Mouse (Mus musculus) bone marrow macrophage, adult 2 months (primary cell): ENCODE measurements around the gene Cdh15.

ENCODE experiments used
- CTCF ChIP-seq: IDR thresholded peaks from 2 replicates; pipeline ENCODE4 v1.5.1; 2012; ENCODE audit warnings: low read depth, mild to moderate bottlenecking, low read length, moderate library complexity
- POLR2A ChIP-seq: IDR thresholded peaks from 2 replicates; pipeline ENCODE4 v1.6.1; 2012; ENCODE audit warnings: mild to moderate bottlenecking, low read depth, low read length, borderline replicate concordance

- no peak for TF ChIP-seq CTCF
- no peak for TF ChIP-seq POLR2A
Measured at GRCm38 (mm10) chr8:122896317-122896716, 48.6 kb downstream of the Cdh15 start.
